Comparison of ENCODE assay signal across 9 mouse cellular contexts in genomic region chr2:33933606-33934510, GRCm38 (mm10). TPM values are rescaled to one million over a fixed set of nuclear protein-coding genes. Genes with fewer than 3 reads are reported as not detected.
DNase-seq lines count a peak whose midpoint lies in the region; ATAC-seq lines count a peak whose summit lies in the region.
"Had no signal": no experiment of that assay in that cellular context is flagged by ENCODE, and none has a peak within 500 bp of the region (broad histone marks: within the 10 kb centered on the region; RNA-seq: fewer than 3 reads in every experiment).

No protein-coding gene starts in this region.

- peak; percentile 47 for ATAC-seq in liver, embryonic 12.5 days
- ATAC-seq in liver, embryonic 11.5 days (replicated peaks; ENCODE audit: low FRiP score): no peak; the same call in 1 of the 2 replicates
- ATAC-seq in embryonic facial prominence, embryonic 14.5 days (ENCODE audit: low read depth): 0 out of 2 replicates have a peak, but pooled peaks have one; percentile 30
- ATAC-seq in hindbrain, embryonic 16.5 days: peak; percentile 63

- H3K36me3 ChIP-seq in liver, embryonic 12.5 days: no peaks in the 10 kb centered on the region
- H3K36me3 ChIP-seq in liver, embryonic 11.5 days (ENCODE audit: control insufficient read depth, insufficient read depth, low read length): no peaks in the 10 kb centered on the region
- H3K36me3 ChIP-seq in embryonic facial prominence, embryonic 14.5 days (ENCODE audit: control insufficient read depth, insufficient read depth, low read length): no peaks in the 10 kb centered on the region
- no peaks in the 10 kb centered on the region for H3K36me3 ChIP-seq in hindbrain, embryonic 16.5 days (ENCODE audit: control insufficient read depth, insufficient read depth, low read length)
- H3K36me3 ChIP-seq in splenic B cell, adult 2 months (ENCODE audit: control insufficient read depth, insufficient read depth, low read length, poor library complexity, severe bottlenecking): no peaks in the 10 kb centered on the region
- H3K36me3 ChIP-seq: heart, embryonic 13.5 days; limb, embryonic 13.5 days had no signal

- DNase-seq in liver, embryonic 11.5 days (ENCODE audit: low spot score): no peak
- no peak for DNase-seq in embryonic facial prominence, embryonic 14.5 days (ENCODE audit: low spot score)
- DNase-seq in splenic B cell, adult 2 months (ENCODE audit: low read depth, low spot score): peak; percentile 17
- DNase-seq in c-Kit-positive CD71-positive TER-119-positive erythroid progenitor cells, embryonic 14.5 days (ENCODE audit: low spot score): no peak
- no peak for DNase-seq in cerebellum, adult 9-10 months

- H3K9me3 ChIP-seq in liver, embryonic 12.5 days (replicated peaks): peaks cover 6% of the 10 kb centered on the region; the same call in 1 of the 2 replicates
- peaks cover 4% of the 10 kb centered on the region; the same call in 1 of the 2 replicates for H3K9me3 ChIP-seq in liver, embryonic 11.5 days (ENCODE audit: control insufficient read depth, low read length)
- peaks cover 5% of the 10 kb centered on the region; the same call in 1 of the 2 replicates for H3K9me3 ChIP-seq in embryonic facial prominence, embryonic 14.5 days (ENCODE audit: control insufficient read depth, low read length)
- no peaks in the 10 kb centered on the region for H3K9me3 ChIP-seq in hindbrain, embryonic 16.5 days (ENCODE audit: control insufficient read depth, low read length)
- H3K9me3 ChIP-seq: heart, embryonic 13.5 days; limb, embryonic 13.5 days had no signal

- H3K9ac ChIP-seq in liver, embryonic 12.5 days: no peak overlapping the region
- no peak overlapping the region for H3K9ac ChIP-seq in liver, embryonic 11.5 days (ENCODE audit: low read depth, low read length)
- no peak overlapping the region for H3K9ac ChIP-seq in embryonic facial prominence, embryonic 14.5 days (ENCODE audit: low read depth, low read length)
- H3K9ac ChIP-seq in hindbrain, embryonic 16.5 days (ENCODE audit: low read depth, low read length): no peak overlapping the region
- H3K9ac ChIP-seq: heart, embryonic 13.5 days; limb, embryonic 13.5 days had no signal

- H3K27ac ChIP-seq in liver, embryonic 12.5 days: no peak overlapping the region
- no peak overlapping the region for H3K27ac ChIP-seq in liver, embryonic 11.5 days (ENCODE audit: low read depth, low read length)
- no peak overlapping the region for H3K27ac ChIP-seq in embryonic facial prominence, embryonic 14.5 days (replicated peaks; ENCODE audit: low read depth, low read length)
- H3K27ac ChIP-seq in hindbrain, embryonic 16.5 days (ENCODE audit: low read depth, low read length): no peak overlapping the region
- H3K27ac ChIP-seq: heart, embryonic 13.5 days; limb, embryonic 13.5 days had no signal

- no peak overlapping the region for H3K4me2 ChIP-seq in liver, embryonic 12.5 days
- no peak overlapping the region for H3K4me2 ChIP-seq in liver, embryonic 11.5 days
- H3K4me2 ChIP-seq in embryonic facial prominence, embryonic 14.5 days (ENCODE audit: low read depth, low read length): no peak overlapping the region
- no peak overlapping the region for H3K4me2 ChIP-seq in hindbrain, embryonic 16.5 days (ENCODE audit: low read length)
- H3K4me2 ChIP-seq: heart, embryonic 13.5 days; limb, embryonic 13.5 days had no signal

- no peaks in the 10 kb centered on the region for H3K4me1 ChIP-seq in liver, embryonic 12.5 days
- H3K4me1 ChIP-seq in liver, embryonic 11.5 days (replicated peaks; ENCODE audit: control insufficient read depth, insufficient read depth, low read length): no peaks in the 10 kb centered on the region
- no peaks in the 10 kb centered on the region for H3K4me1 ChIP-seq in embryonic facial prominence, embryonic 14.5 days (ENCODE audit: control insufficient read depth, insufficient read depth, low read length)
- H3K4me1 ChIP-seq in hindbrain, embryonic 16.5 days (ENCODE audit: control insufficient read depth, insufficient read depth, low read depth, low read length): peaks cover 4% of the 10 kb centered on the region; the same call in 1 of the 2 replicates
- H3K4me1 ChIP-seq: heart, embryonic 13.5 days; limb, embryonic 13.5 days had no signal

- H3K4me3 ChIP-seq in liver, embryonic 12.5 days: no peak overlapping the region
- H3K4me3 ChIP-seq in liver, embryonic 11.5 days (ENCODE audit: low read depth, low read length): no peak overlapping the region
- no peak overlapping the region for H3K4me3 ChIP-seq in embryonic facial prominence, embryonic 14.5 days (ENCODE audit: low read depth, low read length)
- H3K4me3 ChIP-seq in hindbrain, embryonic 16.5 days (ENCODE audit: low read length): no peak overlapping the region
- H3K4me3 ChIP-seq: heart, embryonic 13.5 days; limb, embryonic 13.5 days had no signal

- WGBS in liver, embryonic 12.5 days (ENCODE audit: insufficient replicate concordance): 44% methylated on average over 10 of the region's 10 CpGs
- WGBS in liver, embryonic 11.5 days: 62% methylated on average over 10 of the region's 10 CpGs
- 64% methylated on average over 10 of the region's 10 CpGs for WGBS in embryonic facial prominence, embryonic 14.5 days
- 63% methylated on average over 10 of the region's 10 CpGs for WGBS in hindbrain, embryonic 16.5 days

- H3K27me3 ChIP-seq in liver, embryonic 12.5 days (replicated peaks): no peaks in the 10 kb centered on the region
- no peaks in the 10 kb centered on the region for H3K27me3 ChIP-seq in liver, embryonic 11.5 days (replicated peaks; ENCODE audit: control insufficient read depth, insufficient read depth, low read length)
- H3K27me3 ChIP-seq in embryonic facial prominence, embryonic 14.5 days (replicated peaks; ENCODE audit: control insufficient read depth, insufficient read depth, low read length): no peaks in the 10 kb centered on the region
- no peaks in the 10 kb centered on the region for H3K27me3 ChIP-seq in hindbrain, embryonic 16.5 days (replicated peaks; ENCODE audit: control insufficient read depth, insufficient read depth, low read length)
- H3K27me3 ChIP-seq in splenic B cell, adult 2 months (ENCODE audit: control insufficient read depth, insufficient read depth, low read length, poor library complexity, severe bottlenecking): no peaks in the 10 kb centered on the region
- H3K27me3 ChIP-seq: heart, embryonic 13.5 days had no signal

RNA-seq across cellular contexts. Expression of gene Mvb12b, which starts 46.1 kb away (rescaled TPM):
- polyA plus RNA-seq in liver, embryonic 12.5 days (2016; fragmentation: Nextera tagmentation; extraction: Ambion mirVana): 21.3 and 21.6 TPM in 2 replicates
- 17.7 and 18.3 TPM in 2 replicates for polyA plus RNA-seq in liver, embryonic 11.5 days (2014; fragmentation: Nextera tagmentation; extraction: Ambion mirVana)
- polyA plus RNA-seq in embryonic facial prominence, embryonic 14.5 days (2014; fragmentation: Nextera tagmentation; extraction: Ambion mirVana): 14.1 and 16.3 TPM in 2 replicates
- polyA plus RNA-seq in hindbrain, embryonic 16.5 days (2015; fragmentation: Nextera tagmentation; extraction: Ambion mirVana): 43.9 and 46.5 TPM in 2 replicates
